Comparison of ENCODE assay signal across 9 mouse cellular contexts in the genomic region with DNA sequence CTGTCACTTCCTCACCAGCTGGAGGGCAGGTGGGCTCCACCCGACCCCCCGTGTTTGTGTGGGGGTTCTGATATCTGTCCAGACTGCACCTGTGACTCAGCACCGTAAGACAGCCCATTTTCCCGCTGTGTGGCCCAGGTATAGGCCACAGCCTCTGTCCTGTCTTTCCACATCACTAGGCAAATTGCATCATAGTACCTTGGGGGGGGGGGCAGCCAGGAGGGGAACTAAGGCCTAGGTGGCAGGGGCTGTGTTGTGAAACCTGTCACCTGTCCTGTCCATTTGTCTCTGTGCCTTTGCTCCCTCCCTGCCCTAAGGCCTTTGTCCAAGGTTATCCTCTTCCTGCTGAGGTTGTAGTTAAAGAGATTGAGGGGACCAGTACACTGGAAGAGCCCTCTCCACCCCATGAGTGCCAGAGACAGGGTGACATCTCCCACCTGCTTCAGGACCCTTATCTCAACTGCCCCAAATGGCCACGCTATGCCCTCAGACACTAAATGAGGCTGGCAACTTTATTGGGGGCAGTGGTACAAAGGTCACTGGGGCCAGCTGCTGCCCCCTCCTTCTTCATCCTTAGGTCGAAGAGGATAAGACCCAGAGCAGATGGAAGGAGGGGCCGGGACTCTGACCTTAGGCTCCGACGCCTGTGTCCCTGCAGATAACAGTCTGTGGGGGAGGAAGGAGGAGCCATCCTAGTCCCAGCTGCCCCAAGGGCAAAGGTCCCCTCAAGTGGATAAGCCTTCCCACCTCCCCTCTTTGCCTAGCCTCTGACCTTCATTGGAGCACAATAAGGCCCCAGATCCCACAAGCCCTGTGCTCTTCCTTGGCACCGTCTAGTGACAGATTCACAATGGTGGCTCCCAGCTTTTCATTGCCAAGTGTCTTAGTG. TPM values are rescaled to one million over a fixed set of nuclear protein-coding genes. Genes with fewer than 3 reads are reported as not detected.
DNase-seq lines count a peak whose midpoint lies in the region; ATAC-seq and TF ChIP-seq lines count a peak whose summit lies in the region.
"Had no signal": no experiment of that assay in that cellular context is flagged by ENCODE, and none has a peak within 500 bp of the region (broad histone marks: within the 10 kb centered on the region; RNA-seq: fewer than 3 reads in every experiment).

No protein-coding gene starts in this region.

- no peak for TF ChIP-seq CTCF in liver, postnatal 0 days (IDR thresholded peaks at IDR 0.05; ENCODE audit: low read depth)

- H3K36me3 ChIP-seq in embryonic facial prominence, embryonic 12.5 days: no peaks in the 10 kb centered on the region
- H3K36me3 ChIP-seq in liver, postnatal 0 days (replicated peaks; ENCODE audit: insufficient read depth, low read length): peaks cover 16% of the 10 kb centered on the region
- H3K36me3 ChIP-seq: midbrain, embryonic 13.5 days had no signal

- H3K27ac ChIP-seq in embryonic facial prominence, embryonic 12.5 days: no peak overlapping the region
- H3K27ac ChIP-seq in liver, postnatal 0 days (ENCODE audit: low read depth): peak overlapping the region; percentile 97
- H3K27ac ChIP-seq: hindbrain, embryonic 14.5 days; midbrain, embryonic 13.5 days had no signal

- peak; percentile 62 for DNase-seq in left cerebral cortex, postnatal 4 days
- DNase-seq in left cerebral cortex, postnatal 25 days (ENCODE audit: low spot score in 2 of 2): no peak
- peak; percentile 70 for DNase-seq in adipocyte (ENCODE audit: low spot score)
- DNase-seq in liver, postnatal 0 days: peak; percentile 84
- no peak for DNase-seq in testis, postnatal 14 days (ENCODE audit: low spot score)

- H3K27me3 ChIP-seq in embryonic facial prominence, embryonic 12.5 days: peaks cover 18% of the 10 kb centered on the region; the same call in 1 of the 2 replicates
- no peaks in the 10 kb centered on the region for H3K27me3 ChIP-seq in liver, postnatal 0 days (ENCODE audit: insufficient read depth, low read length)

- peaks cover 6% of the 10 kb centered on the region; the same call in 1 of the 2 replicates for H3K4me1 ChIP-seq in embryonic facial prominence, embryonic 12.5 days
- H3K4me1 ChIP-seq in liver, postnatal 0 days (ENCODE audit: insufficient read depth): peaks cover 42% of the 10 kb centered on the region

- intact Hi-C loops in left cerebral cortex, postnatal 4 days (cut with DNase I): no loop called here
- intact Hi-C loops in left cerebral cortex, postnatal 25 days (cut with DNase I): no loop called here

- H3K4me2 ChIP-seq in embryonic facial prominence, embryonic 12.5 days (replicated peaks): no peak overlapping the region
- H3K4me2 ChIP-seq in liver, postnatal 0 days (ENCODE audit: low read depth, low read length): peak overlapping the region; percentile 94

- peak; percentile 72 for TF ChIP-seq EP300 in liver, postnatal 0 days (IDR thresholded peaks at IDR 0.05; ENCODE audit: low read depth)

- H3K9me3 ChIP-seq in embryonic facial prominence, embryonic 12.5 days: no peaks in the 10 kb centered on the region
- H3K9me3 ChIP-seq in liver, postnatal 0 days (ENCODE audit: low read length): no peaks in the 10 kb centered on the region
- H3K9me3 ChIP-seq: midbrain, embryonic 13.5 days had no signal

- no peak overlapping the region for H3K9ac ChIP-seq in embryonic facial prominence, embryonic 12.5 days
- peak overlapping the region; percentile 79 for H3K9ac ChIP-seq in liver, postnatal 0 days (replicated peaks)
- H3K9ac ChIP-seq: hindbrain, embryonic 14.5 days; midbrain, embryonic 13.5 days had no signal

- H3K4me3 ChIP-seq in embryonic facial prominence, embryonic 12.5 days: 0 out of 2 replicates have a peak overlapping the region, but pooled peaks have one; percentile 2
- H3K4me3 ChIP-seq in liver, postnatal 0 days (ENCODE audit: low read depth, low read length): peak overlapping the region; percentile 59
- H3K4me3 ChIP-seq: midbrain, embryonic 13.5 days had no signal

- ATAC-seq in embryonic facial prominence, embryonic 12.5 days (ENCODE audit: insufficient number of reproducible peaks, insufficient read depth, low FRiP score, low TSS enrichment): no peak
- ATAC-seq in liver, postnatal 0 days: peak; percentile 62
- no peak for ATAC-seq in inflammation-experienced regulatory T-cells, adult 6 months
- ATAC-seq: midbrain, embryonic 13.5 days had no signal

- 57% methylated on average over 10 of the region's 10 CpGs for WGBS in embryonic facial prominence, embryonic 12.5 days
- WGBS in liver, postnatal 0 days (ENCODE audit: insufficient replicate concordance): 33% methylated on average over 10 of the region's 10 CpGs

RNA-seq across cellular contexts. Expression of a gene that starts 2.1 kb away (rescaled TPM):
- total RNA-seq in left cerebral cortex, postnatal 4 days (2021): 10 to 100 TPM; 13.3 to 14.8 TPM
- 10 to 100 TPM; 10.5 to 11.2 TPM for total RNA-seq in left cerebral cortex, postnatal 25 days (2021)
- 4.2 and 5.7 TPM in 2 replicates for polyA plus RNA-seq in embryonic facial prominence, embryonic 12.5 days (2016; fragmentation: Nextera tagmentation; extraction: Ambion mirVana)
- polyA plus RNA-seq in liver, postnatal 0 days (2015; fragmentation: Nextera tagmentation; extraction: Ambion mirVana): 167 and 174 TPM in 2 replicates
- not detected for polyA plus RNA-seq in inflammation-experienced regulatory T-cells, adult 6 months (2017; shearing (Covaris generic))

RNA-seq across cellular contexts. Expression of a gene that starts 2.6 kb away (rescaled TPM):
- 10 to 100 TPM in 1 of 2 experiments, 1 to 10 TPM in 1; 8.1 to 10.5 TPM for total RNA-seq in left cerebral cortex, postnatal 4 days (2021)
- total RNA-seq in left cerebral cortex, postnatal 25 days (2021): 1 to 10 TPM; 4.5 to 4.6 TPM
- 4.5 and 5.1 TPM in 2 replicates for polyA plus RNA-seq in embryonic facial prominence, embryonic 12.5 days (2016; fragmentation: Nextera tagmentation; extraction: Ambion mirVana)
- 5.6 TPM in 2 replicates for polyA plus RNA-seq in liver, postnatal 0 days (2015; fragmentation: Nextera tagmentation; extraction: Ambion mirVana)
- 10 to 100 TPM in 1 of 3 experiments, 1 to 10 TPM in 2; 2.2 to 10.8 (median 9.5) TPM for polyA plus RNA-seq in inflammation-experienced regulatory T-cells, adult 6 months (2017; shearing (Covaris generic))

RNA-seq across cellular contexts. Expression of a gene that starts 11.5 kb away (rescaled TPM):
- total RNA-seq in left cerebral cortex, postnatal 4 days (2021): 10 to 100 TPM; 13.6 to 14.2 TPM
- 10 to 100 TPM; 27.3 to 29.8 TPM for total RNA-seq in left cerebral cortex, postnatal 25 days (2021)
- 50.0 and 50.3 TPM in 2 replicates for polyA plus RNA-seq in embryonic facial prominence, embryonic 12.5 days (2016; fragmentation: Nextera tagmentation; extraction: Ambion mirVana)
- polyA plus RNA-seq in liver, postnatal 0 days (2015; fragmentation: Nextera tagmentation; extraction: Ambion mirVana): 25.5 and 27.4 TPM in 2 replicates
- 10 to 100 TPM; 38.1 to 52.1 (median 41.8) TPM for polyA plus RNA-seq in inflammation-experienced regulatory T-cells, adult 6 months (2017; shearing (Covaris generic))

RNA-seq across cellular contexts. Expression of a gene that starts 16.3 kb away (rescaled TPM):
- total RNA-seq in left cerebral cortex, postnatal 4 days (2021): under 1 TPM; 0.56 to 0.72 TPM
- total RNA-seq in left cerebral cortex, postnatal 25 days (2021): 1 to 10 TPM; 5.1 to 7.4 TPM
- polyA plus RNA-seq in embryonic facial prominence, embryonic 12.5 days (2016; fragmentation: Nextera tagmentation; extraction: Ambion mirVana): 1.0 and 2.2 TPM in 2 replicates
- 1.5 and 1.8 TPM in 2 replicates for polyA plus RNA-seq in liver, postnatal 0 days (2015; fragmentation: Nextera tagmentation; extraction: Ambion mirVana)
- not detected for polyA plus RNA-seq in inflammation-experienced regulatory T-cells, adult 6 months (2017; shearing (Covaris generic))

RNA-seq across cellular contexts. Expression of a gene that starts 24.4 kb away (rescaled TPM):
- total RNA-seq in left cerebral cortex, postnatal 4 days (2021): 1 to 10 TPM; 4.2 to 6.1 TPM
- total RNA-seq in left cerebral cortex, postnatal 25 days (2021): 10 to 100 TPM; 22.6 to 24.9 TPM
- 0.87 and 1.2 TPM in 2 replicates for polyA plus RNA-seq in embryonic facial prominence, embryonic 12.5 days (2016; fragmentation: Nextera tagmentation; extraction: Ambion mirVana)
- 0.08 and 0.20 TPM in 2 replicates for polyA plus RNA-seq in liver, postnatal 0 days (2015; fragmentation: Nextera tagmentation; extraction: Ambion mirVana)
- not detected for polyA plus RNA-seq in inflammation-experienced regulatory T-cells, adult 6 months (2017; shearing (Covaris generic))

Comparison
In these comparisons a context has a peak if more than half of its experiments do, and no peak if none do; other contexts are left out.
1. DNase-seq: peak in left cerebral cortex, postnatal 4 days (single experiment), adipocyte (single experiment) and liver, postnatal 0 days (single experiment); none in left cerebral cortex, postnatal 25 days (0 of 2) and testis, postnatal 14 days (single experiment).
2. RNA of a gene that starts 2.1 kb away (polyA plus RNA-seq): 167 to 174 TPM in liver, postnatal 0 days; 4.2 to 5.7 TPM in embryonic facial prominence, embryonic 12.5 days and not detected in inflammation-experienced regulatory T-cells, adult 6 months; every median in the first group is over 10 times any median in the second.